Mouse (Mus musculus) forebrain, embryonic 11.5 days (tissue): ENCODE data around the gene Vmo1. TPM values are rescaled to one million over a fixed set of nuclear protein-coding genes. Genes with fewer than 3 reads are reported as not detected.
"Not testable (repeated sequence)": the region's sequence is repeated elsewhere in the genome, so short reads cannot be mapped to it uniquely, and the experiment has no call there.

Experiments used
- ATAC-seq: fragments of 200-750 bp; cut with Nextera tagmentation; replicated peaks from 2 replicates; pipeline ENCODE4 v1.8.0; 2017; ENCODE audit warnings: moderate TSS enrichment; ENCODE audit not compliant: low FRiP score
- DNase-seq: peaks from one replicate; pipeline ENCODE4 v3.0.0-alpha.2; 2017; ENCODE audit warnings: low spot score
- H3K27ac ChIP-seq: fragments of 300-500 bp; sonication (generic); 2 replicates; pipeline ENCODE4 v1.5.1; 2014; ENCODE audit warnings: low read depth, low read length
- H3K27me3 ChIP-seq: fragments of 300-500 bp; sonication (generic); 2 replicates; pipeline ENCODE4 v1.6.1; 2014; ENCODE audit warnings: mild to moderate bottlenecking, low read length, mixed read lengths; ENCODE audit not compliant: control insufficient read depth, insufficient read depth
- H3K36me3 ChIP-seq: fragments of 300-500 bp; sonication (generic); 2 replicates; pipeline ENCODE4 v1.6.1; 2014; ENCODE audit warnings: mild to moderate bottlenecking, low read length, moderate library complexity, mixed read lengths; ENCODE audit not compliant: control insufficient read depth, insufficient read depth
- H3K4me1 ChIP-seq: fragments of 300-500 bp; sonication (generic); replicated peaks from 2 replicates; pipeline ENCODE4 v1.6.1; 2014; ENCODE audit warnings: low read length, mixed read lengths; ENCODE audit not compliant: control insufficient read depth, insufficient read depth
- H3K4me2 ChIP-seq: fragments of 300-500 bp; sonication (generic); 2 replicates; pipeline ENCODE4 v1.6.1; 2014; ENCODE audit warnings: low read depth, mild to moderate bottlenecking, low read length, moderate library complexity, mixed read lengths; ENCODE audit not compliant: severe bottlenecking
- H3K4me3 ChIP-seq: fragments of 300-500 bp; sonication (generic); 2 replicates; pipeline ENCODE4 v1.5.1; 2014; ENCODE audit warnings: low read depth, low read length
- H3K9ac ChIP-seq: fragments of 300-500 bp; sonication (generic); 2 replicates; pipeline ENCODE4 v1.6.1; 2014; ENCODE audit warnings: low read length
- H3K9me3 ChIP-seq: fragments of 300-500 bp; sonication (generic); 2 replicates; pipeline ENCODE4 v1.6.1; 2016; ENCODE audit warnings: low read length, mixed read lengths; ENCODE audit not compliant: control insufficient read depth
- WGBS: fragments of 180-500 bp; shearing (Covaris S2); extraction: QIAGEN DNeasy Blood & Tissue Kit; methylation state at CpG from one replicate; pipeline ENCODE4 v1.1.7; 2014; 5-methylcytosine and 5-hydroxymethylcytosine counted together
- polyA plus RNA-seq: library from polyadenylated mRNA; unstranded; fragments of >200 nt; fragmentation: Nextera tagmentation; extraction: Ambion mirVana; gene quantifications from 2 replicates; pipeline ENCODE4 v1.2.1, GENCODE M21; 2014

Gene Vmo1
- polyA plus RNA-seq, 1 experiment from 2014 or later = not detected

DNA sequence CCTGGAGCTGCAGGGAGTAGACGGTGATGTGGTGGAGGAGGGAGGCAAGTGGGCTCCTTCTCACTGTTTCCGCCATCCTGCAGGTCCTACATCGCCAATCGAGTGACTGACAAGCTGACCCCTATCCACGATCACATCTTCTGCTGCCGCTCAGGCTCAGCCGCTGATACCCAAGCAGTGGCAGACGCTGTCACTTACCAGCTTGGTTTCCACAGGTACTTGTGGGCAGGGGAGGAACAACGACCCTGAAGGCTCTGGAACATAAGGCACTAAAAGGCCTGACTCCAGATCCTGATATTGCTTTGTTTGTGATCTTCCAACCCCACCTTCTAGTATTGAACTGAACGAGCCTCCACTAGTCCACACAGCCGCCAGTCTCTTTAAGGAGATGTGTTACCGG is 11.8 kb upstream of the Vmo1 start:
- no peaks in the 10 kb centered on the region for H3K27me3 ChIP-seq
- H3K9me3 ChIP-seq = no peaks in the 10 kb centered on the region
- DNase-seq = no peak
- H3K4me1 ChIP-seq = peaks cover 7% of the 10 kb centered on the region; the same call in 1 of the 2 replicates
- peak overlapping the region; percentile 74 for H3K9ac ChIP-seq
- WGBS = 91% methylated on average over 12 of the region's 12 CpGs
- H3K4me3 ChIP-seq = peak overlapping the region; percentile 77
- no peak overlapping the region for H3K27ac ChIP-seq
- no peak for ATAC-seq
- peaks cover 10% of the 10 kb centered on the region; the same call in 1 of the 2 replicates for H3K36me3 ChIP-seq
- H3K4me2 ChIP-seq = peak overlapping the region; percentile 80

GRCm38 (mm10) chr11:70525726-70526125 is 11.3 kb upstream of the Vmo1 start:
- Histone ChIP-seq H3K27ac (no peak overlapping the region), H3K36me3 (peaks cover 10% of the 10 kb centered on the region; the same call in 1 of the 2 replicates), H3K27me3 (no peaks in the 10 kb centered on the region), H3K4me1 (peaks cover 7% of the 10 kb centered on the region; the same call in 1 of the 2 replicates), H3K9ac (peak overlapping the region; percentile 74), H3K4me2 (peak overlapping the region; percentile 80), H3K4me3 (peak overlapping the region; percentile 77), H3K9me3 (no peaks in the 10 kb centered on the region)
- ATAC-seq = peak; percentile 52
- DNase-seq = no peak
- 1% methylated on average over 12 of the region's 12 CpGs for WGBS

GRCm38 (mm10) chr11:70525184-70525678 is 10.8 kb upstream of the Vmo1 start, which contains the start of gene Psmb6:
TSS of gene Psmb6 (plus strand) at chr11:70525367.
- WGBS = under 1% methylated on average over 25 of the region's 26 CpGs

GRCm38 (mm10) chr11:70524782-70525181 is 10.4 kb upstream of the Vmo1 start:
- Histone ChIP-seq H3K9ac (peak overlapping the region; percentile 35; the same call in 1 of the 2 replicates), H3K27me3 (peaks cover 2% of the 10 kb centered on the region), H3K4me3 (peak overlapping the region; percentile 77), H3K4me1 (peaks cover 12% of the 10 kb centered on the region; the same call in 1 of the 2 replicates), H3K4me2 (peak overlapping the region; percentile 37), H3K27ac (no peak overlapping the region), H3K36me3 (peaks cover 10% of the 10 kb centered on the region; the same call in 1 of the 2 replicates), H3K9me3 (no peaks in the 10 kb centered on the region)
- no peak for DNase-seq
- 7% methylated on average over 8 of the region's 8 CpGs for WGBS
- no peak; the same call in 1 of the 2 replicates for ATAC-seq

More at GRCm38 (mm10) chr11:70525184-70525678, 10.8 kb upstream of the Vmo1 start, which contains the start of gene Psmb6:
- Histone ChIP-seq H3K4me2 (peak within 1 kb of the TSS; percentile 80), H3K36me3 (peaks cover 10% of the 10 kb centered on the region; the same call in 1 of the 2 replicates), H3K27me3 (peaks cover 2% of the 10 kb centered on the region; the same call in 1 of the 2 replicates), H3K9me3 (no peaks in the 10 kb centered on the region), H3K27ac (no peak within 1 kb of the TSS; the same call in 1 of the 2 replicates), H3K4me3 (peak within 1 kb of the TSS; percentile 77), H3K9ac (peak within 1 kb of the TSS; percentile 74), H3K4me1 (peaks cover 9% of the 10 kb centered on the region; the same call in 1 of the 2 replicates)
- DNase-seq = peak; percentile 92
- ATAC-seq = peak; percentile 92

- not testable (repeated sequence) for H3K36me3 ChIP-seq, H3K4me3 ChIP-seq, H3K9ac ChIP-seq, DNase-seq, H3K9me3 ChIP-seq, H3K27me3 ChIP-seq, H3K27ac ChIP-seq, H3K4me2 ChIP-seq, ATAC-seq
- 95% methylated on average over 8 of the region's 8 CpGs for WGBS
- H3K4me1 ChIP-seq = peaks cover 12% of the 10 kb centered on the region; the same call in 1 of the 2 replicates
Measured at GRCm38 (mm10) chr11:70523306-70523989, 9.0 kb upstream of the Vmo1 start.

DNA sequence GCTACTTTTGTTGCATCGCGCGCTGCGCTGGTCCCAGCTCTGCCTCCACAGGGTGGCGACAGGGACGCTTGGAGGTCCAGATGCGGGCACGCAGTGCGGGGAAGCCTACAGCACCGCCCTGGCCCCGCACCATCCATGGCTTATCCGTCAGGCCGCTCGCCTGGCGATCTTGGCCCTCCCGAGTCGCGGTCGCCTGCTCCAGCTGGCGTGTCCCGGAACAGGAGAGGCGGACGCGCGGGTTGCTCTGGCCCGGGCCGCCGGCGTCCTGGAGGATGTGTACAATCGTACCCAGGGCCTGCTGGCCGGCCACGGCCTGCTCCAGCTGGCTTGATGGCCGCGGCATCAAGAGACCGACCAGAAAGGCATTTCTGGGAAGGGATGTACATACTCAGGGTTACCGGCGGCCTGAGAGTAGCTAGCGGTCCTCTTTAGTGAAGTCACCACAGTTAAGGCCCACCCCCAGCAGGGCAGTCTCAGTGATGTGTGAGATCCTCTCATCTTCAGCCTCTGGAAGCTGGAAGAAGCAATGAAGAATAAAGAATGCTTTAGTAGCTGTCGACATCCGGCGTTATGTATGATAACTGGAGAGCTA is 5.9 kb upstream of the Vmo1 start:
- H3K4me3 ChIP-seq = peak overlapping the region; percentile 11; the same call in 1 of the 2 replicates
- H3K4me1 ChIP-seq = 0 out of 2 replicates have a peak, but pooled peaks cover 5% of the 10 kb centered on the region
- no peaks in the 10 kb centered on the region for H3K9me3 ChIP-seq
- no peak for ATAC-seq
- 11% methylated on average over 41 of the region's 41 CpGs for WGBS
- H3K27ac ChIP-seq = 0 out of 2 replicates have a peak overlapping the region, but pooled peaks have one; percentile 3
- peak; percentile 76 for DNase-seq
- H3K4me2 ChIP-seq = peak overlapping the region; percentile 50
- peaks cover 2% of the 10 kb centered on the region for H3K27me3 ChIP-seq
- H3K9ac ChIP-seq = peak overlapping the region; percentile 59
- no peaks in the 10 kb centered on the region for H3K36me3 ChIP-seq

GRCm38 (mm10) chr11:70518923-70519322 is 4.5 kb upstream of the Vmo1 start, which contains the start of gene Gltpd2:
TSS of gene Gltpd2 (plus strand) at chr11:70519196.
- DNase-seq = no peak
- no peak for ATAC-seq
- Histone ChIP-seq H3K4me3 (no peak within 1 kb of the TSS; the same call in 1 of the 2 replicates), H3K27me3 (peaks cover 2% of the 10 kb centered on the region), H3K36me3 (no peaks in the 10 kb centered on the region), H3K9me3 (no peaks in the 10 kb centered on the region), H3K27ac (no peak within 1 kb of the TSS), H3K4me2 (peak within 1 kb of the TSS; percentile 50), H3K4me1 (0 out of 2 replicates have a peak, but pooled peaks cover 5% of the 10 kb centered on the region), H3K9ac (peak within 1 kb of the TSS; percentile 59)
- 84% methylated on average over 10 of the region's 10 CpGs for WGBS

- WGBS = 73% methylated on average over 1 of the region's 1 CpGs
- Histone ChIP-seq H3K9ac (no peak overlapping the region), H3K4me2 (no peak overlapping the region), H3K4me3 (no peak overlapping the region), H3K9me3 (no peaks in the 10 kb centered on the region), H3K27ac (no peak overlapping the region), H3K36me3 (no peaks in the 10 kb centered on the region), H3K4me1 (0 out of 2 replicates have a peak, but pooled peaks cover 5% of the 10 kb centered on the region), H3K27me3 (peaks cover 2% of the 10 kb centered on the region)
- ATAC-seq (no peak), DNase-seq (no peak)
Measured at GRCm38 (mm10) chr11:70518436-70518835, 4.0 kb upstream of the Vmo1 start.
